Mouse (Mus musculus): Measurements from ENCODE around the gene Arl6ip5. TPM values are rescaled to one million over a fixed set of nuclear protein-coding genes. Genes with fewer than 3 reads are reported as not detected.

The Arl6ip5 gene
- polyA plus RNA-seq, 1 experiment from 2014 or later: 74.3 TPM

DNA sequence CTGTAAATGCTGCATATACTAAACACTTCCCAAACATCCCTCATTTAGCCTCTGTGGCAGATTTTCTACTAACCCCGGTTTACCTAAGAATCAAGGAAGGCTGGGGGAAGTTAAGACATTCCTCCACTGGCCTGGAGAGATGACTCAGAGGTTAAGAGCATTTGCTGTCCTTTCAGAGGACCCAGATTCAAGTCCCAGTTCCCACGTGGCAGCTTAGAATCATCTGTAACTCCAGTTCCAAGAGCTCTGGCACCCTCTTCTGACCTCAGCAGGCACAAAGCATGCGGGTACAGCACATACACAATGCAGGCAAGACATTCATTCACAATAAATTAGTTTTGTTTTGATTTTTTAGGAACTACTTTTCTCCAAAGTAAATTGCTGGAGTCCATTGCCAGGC is 1.3 kb upstream of the Arl6ip5 start:
- no peak for ATAC-seq (ENCODE audit: low FRiP score)
- no peak overlapping the region for H3K9ac ChIP-seq
- no peaks in the 10 kb centered on the region for H3K36me3 ChIP-seq
- no peaks in the 10 kb centered on the region for H3K9me3 ChIP-seq (replicated peaks)
- H3K27ac ChIP-seq: no peak overlapping the region
- no peaks in the 10 kb centered on the region for H3K27me3 ChIP-seq
- H3K4me1 ChIP-seq: peaks cover 20% of the 10 kb centered on the region
- no peak overlapping the region for H3K4me2 ChIP-seq (replicated peaks)
- 51% methylated on average over 3 of the region's 3 CpGs for WGBS
- H3K4me3 ChIP-seq: no peak overlapping the region

DNA sequence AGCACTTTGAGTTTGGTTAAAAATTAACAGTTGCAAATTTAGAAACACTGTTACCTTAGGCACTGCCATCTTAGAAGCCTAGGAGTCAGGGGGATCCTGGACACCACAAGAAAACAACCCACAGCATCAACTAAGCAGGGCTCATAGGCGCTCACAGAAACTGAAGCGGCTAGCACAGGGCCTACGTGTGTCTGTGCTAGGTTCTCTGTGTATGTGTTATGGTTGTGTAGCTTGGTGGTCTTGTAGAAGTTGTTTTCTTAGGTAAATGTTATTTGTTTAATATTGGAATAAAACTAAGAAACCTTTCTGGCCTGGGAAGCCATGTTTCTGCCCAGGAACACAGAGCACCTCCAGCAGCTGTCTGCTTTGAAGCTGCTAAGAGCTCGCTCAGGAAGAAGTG is 738 bp upstream of the Arl6ip5 start:
- Histone ChIP-seq H3K4me3 (no peak overlapping the region), H3K36me3 (peaks cover 4% of the 10 kb centered on the region; the same call in 1 of the 2 replicates), H3K4me2 (replicated peaks) (no peak overlapping the region), H3K9ac (no peak overlapping the region), H3K27ac (no peak overlapping the region), H3K27me3 (no peaks in the 10 kb centered on the region), H3K9me3 (replicated peaks) (no peaks in the 10 kb centered on the region), H3K4me1 (peaks cover 15% of the 10 kb centered on the region)
- no peak for ATAC-seq (ENCODE audit: low FRiP score)
- 83% methylated on average over 4 of the region's 4 CpGs for WGBS

DNA sequence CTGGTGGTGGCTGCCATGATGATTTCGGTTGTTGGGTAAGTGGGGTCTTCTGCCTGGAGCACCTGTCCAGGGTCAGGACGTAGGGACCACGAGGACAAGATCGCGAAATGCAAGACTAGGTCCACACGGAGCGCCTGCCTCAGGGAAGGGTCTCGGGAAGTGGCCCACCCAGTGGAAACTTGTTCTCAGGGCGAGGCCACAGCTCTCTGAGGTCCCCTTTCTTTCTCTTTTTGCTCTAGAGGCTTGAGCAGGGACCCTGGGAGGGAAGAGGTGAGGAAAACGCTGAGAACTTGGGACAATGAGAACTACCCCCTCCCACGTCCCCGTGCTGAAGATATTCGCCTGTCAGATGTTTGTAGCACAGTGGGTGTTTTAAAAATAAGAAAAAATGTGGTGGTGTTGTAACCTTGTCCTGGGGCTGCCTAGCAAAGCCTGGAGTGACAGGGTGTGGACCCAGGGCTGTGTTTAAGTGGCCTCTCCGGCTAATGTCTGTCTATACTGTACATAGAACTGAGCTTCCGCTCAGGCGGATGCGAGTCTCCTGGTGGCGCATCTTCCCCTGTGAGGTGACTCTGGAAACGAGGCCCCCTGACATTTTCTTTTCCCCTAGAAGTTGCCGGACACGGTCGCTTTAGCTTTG is 593 bp downstream of the Arl6ip5 start:
- WGBS: 3% methylated on average over 22 of the region's 22 CpGs
- peak overlapping the region; percentile 79 for H3K9ac ChIP-seq

DNA sequence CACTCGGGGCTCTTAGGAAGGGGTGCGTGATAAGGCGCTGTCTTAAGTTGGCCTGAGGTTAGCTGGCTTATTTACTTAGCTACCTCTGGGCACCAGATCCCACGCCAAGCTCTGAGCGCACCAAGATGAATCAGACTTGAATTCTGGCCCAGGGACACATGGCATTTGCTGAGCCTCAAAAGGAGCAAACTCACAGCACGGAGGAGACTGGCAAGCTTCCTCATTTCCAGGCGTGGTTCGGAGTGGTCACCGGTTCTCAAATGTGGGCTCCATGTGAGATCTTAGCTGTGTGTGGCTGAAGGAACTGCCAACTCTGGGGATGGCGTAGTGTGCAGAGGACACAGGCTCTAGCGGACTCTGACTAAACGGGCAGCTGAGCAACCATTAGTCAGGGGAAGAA is 1.5 kb downstream of the Arl6ip5 start:
- no peak for ATAC-seq (ENCODE audit: low FRiP score)
- Histone ChIP-seq H3K9me3 (replicated peaks) (0 out of 2 replicates have a peak, but pooled peaks cover 3% of the 10 kb centered on the region), H3K4me2 (replicated peaks) (peak overlapping the region; percentile 80), H3K27me3 (no peaks in the 10 kb centered on the region), H3K4me3 (peak overlapping the region; percentile 69), H3K9ac (peak overlapping the region; percentile 36; the same call in 1 of the 2 replicates), H3K36me3 (peaks cover 9% of the 10 kb centered on the region; the same call in 1 of the 2 replicates), H3K27ac (no peak overlapping the region), H3K4me1 (peaks cover 15% of the 10 kb centered on the region)
- 75% methylated on average over 12 of the region's 12 CpGs for WGBS

More for the DNA sequence above, 593 bp downstream of the Arl6ip5 start:
- no peaks in the 10 kb centered on the region for H3K27me3 ChIP-seq
- peak; percentile 68 for ATAC-seq (ENCODE audit: low FRiP score)
- peak overlapping the region; percentile 80 for H3K4me2 ChIP-seq (replicated peaks)
- H3K4me1 ChIP-seq: peaks cover 15% of the 10 kb centered on the region
- H3K9me3 ChIP-seq (replicated peaks): 0 out of 2 replicates have a peak, but pooled peaks cover 3% of the 10 kb centered on the region
- peak overlapping the region; percentile 69 for H3K4me3 ChIP-seq
- peaks cover 9% of the 10 kb centered on the region; the same call in 1 of the 2 replicates for H3K36me3 ChIP-seq
- peak overlapping the region; percentile 60; the same call in 1 of the 2 replicates for H3K27ac ChIP-seq

DNA sequence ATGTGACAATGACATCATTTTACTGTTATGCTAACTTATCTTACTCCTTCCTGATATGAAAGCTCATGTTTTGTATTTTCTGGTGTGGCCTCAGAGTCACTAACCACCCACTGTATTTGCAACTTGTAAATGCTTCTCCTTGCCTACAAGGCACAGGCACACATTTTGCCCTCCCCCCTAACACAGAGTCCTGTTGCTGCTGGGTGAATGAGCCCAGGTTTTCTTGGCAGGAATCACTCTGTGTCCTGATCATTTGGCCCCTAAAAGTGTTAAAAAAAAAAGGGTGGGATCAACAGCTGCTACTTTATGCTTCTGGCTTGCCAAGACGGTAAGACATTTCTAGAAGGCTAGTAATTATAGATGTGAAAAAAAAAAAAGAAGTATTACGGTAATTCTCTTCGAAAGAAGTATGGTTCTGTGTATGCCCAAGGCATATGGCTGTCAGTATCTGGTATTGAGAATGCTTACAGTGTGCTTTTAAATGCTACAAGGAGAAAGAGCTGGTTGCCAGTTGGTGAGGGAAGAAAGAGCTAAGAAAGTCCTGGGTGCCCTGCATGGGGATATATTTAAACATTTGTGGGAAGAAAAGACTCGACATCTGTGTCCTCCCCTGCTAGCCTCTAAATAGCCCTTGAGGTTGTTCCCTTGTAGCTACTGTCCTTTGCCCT is 5.8 kb downstream of the Arl6ip5 start:
- H3K4me2 ChIP-seq (replicated peaks): no peak overlapping the region
- H3K27me3 ChIP-seq: no peaks in the 10 kb centered on the region
- H3K27ac ChIP-seq: no peak overlapping the region
- H3K9me3 ChIP-seq (replicated peaks): 0 out of 2 replicates have a peak, but pooled peaks cover 3% of the 10 kb centered on the region
- peaks cover 14% of the 10 kb centered on the region for H3K4me1 ChIP-seq
- no peak overlapping the region for H3K4me3 ChIP-seq
- ATAC-seq (ENCODE audit: low FRiP score): no peak
- no peak overlapping the region for H3K9ac ChIP-seq
- H3K36me3 ChIP-seq: peaks cover 9% of the 10 kb centered on the region; the same call in 1 of the 2 replicates
- WGBS: 83% methylated on average over 4 of the region's 4 CpGs

DNA sequence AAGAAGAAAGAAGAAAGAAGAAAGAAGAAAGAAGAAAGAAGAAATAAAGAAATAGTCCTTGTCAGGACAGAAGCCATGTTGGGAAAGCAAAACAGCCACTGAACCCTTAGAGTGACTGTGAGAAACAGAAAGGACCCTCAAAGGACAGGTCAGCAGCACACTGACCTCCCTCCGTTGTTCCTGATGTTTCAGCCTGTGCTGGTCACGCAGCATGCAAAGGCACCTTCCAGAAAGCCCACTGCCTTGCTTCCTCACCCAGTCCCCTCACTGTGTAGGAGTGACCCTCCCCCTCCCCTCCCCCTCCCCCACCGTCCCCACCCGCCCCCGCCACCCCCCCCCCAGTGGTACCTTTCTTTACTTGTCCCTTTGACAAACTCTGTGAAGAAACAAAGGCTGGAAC is 10.2 kb downstream of the Arl6ip5 start:
- WGBS: 61% methylated on average over 3 of the region's 5 CpGs
- Histone ChIP-seq H3K4me3 (no peak overlapping the region), H3K4me2 (replicated peaks) (no peak overlapping the region), H3K27ac (no peak overlapping the region), H3K9me3 (replicated peaks) (no peaks in the 10 kb centered on the region), H3K4me1 (peaks cover 7% of the 10 kb centered on the region), H3K36me3 (no peaks in the 10 kb centered on the region), H3K27me3 (no peaks in the 10 kb centered on the region), H3K9ac (no peak overlapping the region)
- ATAC-seq (ENCODE audit: low FRiP score): no peak

DNA sequence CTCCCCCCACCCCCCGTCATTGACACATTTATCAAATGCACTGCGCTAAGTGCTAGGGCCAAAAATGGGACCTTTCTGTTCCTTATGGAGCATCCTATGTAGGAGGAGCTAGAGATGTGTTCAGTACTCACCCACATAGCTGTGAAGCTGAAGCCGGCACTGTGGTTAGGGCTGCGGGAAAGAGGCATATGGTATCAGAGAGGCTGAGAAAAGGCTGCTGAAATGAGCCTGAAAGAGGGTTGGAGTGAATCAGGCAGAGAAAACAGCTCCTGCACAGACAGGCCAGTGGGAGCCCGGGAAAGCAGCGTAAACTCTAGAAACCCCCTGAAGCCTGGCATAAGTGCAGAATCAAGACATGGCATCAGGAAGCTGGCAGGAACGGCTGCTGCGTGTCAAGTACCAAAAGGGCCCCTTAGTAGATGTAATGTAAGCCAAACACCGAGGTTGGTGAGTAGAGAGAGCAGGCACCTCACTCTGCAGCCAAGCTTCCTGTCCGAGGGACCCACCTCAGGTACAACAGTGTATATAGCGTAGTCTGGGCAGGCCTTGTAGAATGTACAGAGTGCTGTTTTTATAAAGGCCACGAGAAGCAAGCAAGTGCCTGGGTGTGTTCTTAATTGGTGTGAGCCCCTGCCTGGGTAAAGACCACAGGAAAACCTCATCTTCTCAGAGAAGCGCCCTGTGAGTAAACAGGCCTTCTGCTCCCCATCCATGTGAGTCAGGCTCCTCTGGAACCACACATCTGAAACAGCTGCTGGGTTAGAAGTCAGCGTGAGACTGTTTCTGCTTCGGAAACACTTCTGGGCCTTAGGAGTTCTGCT is 10.9 kb downstream of the Arl6ip5 start:
- Histone ChIP-seq H3K9me3 (replicated peaks) (no peaks in the 10 kb centered on the region), H3K27me3 (no peaks in the 10 kb centered on the region), H3K9ac (no peak overlapping the region), H3K4me2 (replicated peaks) (no peak overlapping the region), H3K4me3 (no peak overlapping the region), H3K4me1 (peaks cover 13% of the 10 kb centered on the region), H3K27ac (no peak overlapping the region), H3K36me3 (no peaks in the 10 kb centered on the region)
- no peak for ATAC-seq (ENCODE audit: low FRiP score)
- 75% methylated on average over 15 of the region's 15 CpGs for WGBS

DNA sequence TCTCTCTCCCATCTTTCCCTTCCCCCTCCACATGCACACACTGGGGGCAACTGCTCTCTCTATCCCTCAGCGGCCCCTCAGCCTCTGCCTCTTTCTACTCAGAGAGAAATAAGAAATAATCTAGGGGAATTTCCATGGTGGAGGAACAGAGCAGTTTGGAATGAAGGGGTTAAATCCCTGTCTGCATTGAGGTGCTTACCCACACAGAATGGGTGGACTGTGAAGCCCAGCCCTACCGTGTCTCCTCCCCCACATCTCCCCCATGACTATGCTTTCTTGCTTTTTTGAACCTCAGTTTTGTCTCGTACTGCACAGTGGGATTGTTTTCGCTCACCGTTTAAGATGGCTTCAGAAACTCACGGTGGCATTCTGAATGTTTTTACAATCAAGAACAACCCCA is 11.8 kb downstream of the Arl6ip5 start:
- H3K4me2 ChIP-seq (replicated peaks): no peak overlapping the region
- no peak for ATAC-seq (ENCODE audit: low FRiP score)
- H3K9me3 ChIP-seq (replicated peaks): no peaks in the 10 kb centered on the region
- WGBS: 54% methylated on average over 6 of the region's 6 CpGs
- H3K9ac ChIP-seq: no peak overlapping the region
- peaks cover 3% of the 10 kb centered on the region; the same call in 1 of the 2 replicates for H3K36me3 ChIP-seq
- H3K27ac ChIP-seq: no peak overlapping the region
- H3K4me1 ChIP-seq: peaks cover 13% of the 10 kb centered on the region
- H3K27me3 ChIP-seq: no peaks in the 10 kb centered on the region
- H3K4me3 ChIP-seq: no peak overlapping the region

DNA sequence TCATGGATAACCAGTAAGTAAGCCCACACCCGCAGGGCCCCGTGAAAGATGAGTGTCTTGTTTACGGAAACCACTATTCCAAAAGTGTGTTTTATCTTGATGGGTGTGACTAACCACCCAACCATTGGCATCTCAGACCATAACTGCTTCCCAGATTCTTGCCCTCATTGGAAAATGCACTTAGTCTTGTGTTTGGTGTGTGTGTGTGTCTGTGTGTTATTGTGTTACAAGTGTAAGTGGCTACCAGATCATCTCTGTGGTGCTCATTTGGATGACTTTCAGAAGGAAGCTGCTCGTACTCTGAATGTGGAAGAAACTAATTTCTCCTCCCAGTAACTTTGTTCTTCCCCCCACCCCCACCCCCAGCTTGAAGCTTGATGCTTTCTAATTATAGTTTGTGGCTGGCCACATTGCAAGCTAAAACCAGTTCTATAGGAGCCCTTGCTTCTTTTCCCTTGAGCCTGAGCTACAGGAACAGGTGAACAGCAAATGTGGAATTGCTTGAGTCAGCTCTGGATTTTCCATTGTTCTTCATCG is 12.5 kb downstream of the Arl6ip5 start:
- Histone ChIP-seq H3K4me3 (no peak overlapping the region), H3K9ac (no peak overlapping the region), H3K36me3 (peaks cover 3% of the 10 kb centered on the region; the same call in 1 of the 2 replicates), H3K9me3 (replicated peaks) (no peaks in the 10 kb centered on the region), H3K27me3 (no peaks in the 10 kb centered on the region), H3K4me1 (peaks cover 13% of the 10 kb centered on the region), H3K4me2 (replicated peaks) (no peak overlapping the region), H3K27ac (no peak overlapping the region)
- WGBS: 69% methylated on average over 5 of the region's 5 CpGs
- no peak for ATAC-seq (ENCODE audit: low FRiP score)

DNA sequence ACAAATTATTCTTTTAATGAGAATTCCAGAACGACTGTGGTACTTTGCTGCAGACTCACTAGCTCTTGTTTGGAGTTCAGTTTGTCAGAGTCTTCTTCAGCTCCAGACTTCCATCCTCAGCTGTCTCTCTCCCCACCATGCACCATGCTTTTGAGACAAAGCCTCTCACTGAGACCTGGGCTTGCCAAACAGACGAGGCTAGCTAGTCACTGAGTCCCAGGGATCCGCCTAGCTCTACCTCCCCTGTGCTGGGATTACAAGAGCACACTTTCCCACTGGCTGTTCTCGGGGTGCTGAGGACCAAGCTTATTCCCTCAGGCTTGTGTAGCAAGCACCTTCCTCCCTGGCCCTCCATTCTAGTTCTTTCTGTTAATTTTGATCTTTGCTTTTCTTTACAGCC is 13.1 kb downstream of the Arl6ip5 start:
- 72% methylated on average over 4 of the region's 4 CpGs for WGBS
- Histone ChIP-seq H3K27me3 (no peaks in the 10 kb centered on the region), H3K4me3 (no peak overlapping the region), H3K9me3 (replicated peaks) (no peaks in the 10 kb centered on the region), H3K36me3 (peaks cover 3% of the 10 kb centered on the region; the same call in 1 of the 2 replicates), H3K4me2 (replicated peaks) (no peak overlapping the region), H3K4me1 (peaks cover 13% of the 10 kb centered on the region), H3K9ac (no peak overlapping the region), H3K27ac (no peak overlapping the region)
- ATAC-seq (ENCODE audit: low FRiP score): no peak

DNA sequence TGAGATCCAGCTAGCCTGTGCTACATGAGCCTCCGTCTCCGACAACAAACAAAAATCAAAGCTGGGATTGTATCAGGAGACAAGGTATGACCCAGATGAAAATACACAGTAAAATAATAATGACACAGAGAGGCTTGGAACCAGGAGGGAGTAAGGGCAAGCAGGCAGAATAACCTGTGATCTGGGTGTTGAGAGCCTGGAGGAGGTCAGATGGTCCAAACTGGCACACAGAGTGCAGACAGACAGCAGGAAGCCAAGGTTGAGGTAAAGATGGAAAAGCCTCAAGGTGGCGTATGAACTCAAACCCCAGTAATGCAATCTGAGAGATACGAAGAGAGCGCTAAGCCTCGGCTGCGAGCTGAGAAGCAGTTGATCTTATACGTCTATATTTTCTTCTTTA is 14.0 kb downstream of the Arl6ip5 start:
- peaks cover 4% of the 10 kb centered on the region; the same call in 1 of the 2 replicates for H3K36me3 ChIP-seq
- H3K9me3 ChIP-seq (replicated peaks): no peaks in the 10 kb centered on the region
- no peak for ATAC-seq (ENCODE audit: low FRiP score)
- H3K9ac ChIP-seq: no peak overlapping the region
- 91% methylated on average over 8 of the region's 8 CpGs for WGBS
- H3K4me2 ChIP-seq (replicated peaks): no peak overlapping the region
- no peak overlapping the region for H3K27ac ChIP-seq
- H3K4me1 ChIP-seq: peaks cover 13% of the 10 kb centered on the region
- no peak overlapping the region for H3K4me3 ChIP-seq
- no peaks in the 10 kb centered on the region for H3K27me3 ChIP-seq

DNA sequence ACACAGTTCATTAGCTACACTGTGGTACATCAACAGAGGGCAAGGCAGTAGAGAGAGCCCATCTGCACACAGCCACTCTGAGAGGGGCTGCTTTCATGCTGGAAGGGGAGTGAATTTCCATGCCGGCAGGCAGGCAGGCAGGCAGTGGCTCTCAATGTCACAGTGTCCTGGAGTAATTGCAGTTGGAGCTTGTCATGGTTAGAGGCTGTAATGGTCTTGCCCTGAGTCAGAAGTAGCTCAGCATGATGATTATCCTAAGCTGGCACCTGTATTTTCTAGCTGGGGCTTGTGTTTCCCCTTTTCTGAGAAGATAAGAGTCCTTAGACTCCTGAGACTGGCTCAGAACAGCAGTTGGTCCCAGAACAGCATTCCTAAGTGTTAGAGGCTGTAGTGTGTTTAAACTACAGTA is 15.6 kb downstream of the Arl6ip5 start:
- H3K27ac ChIP-seq: peak overlapping the region; percentile 36; the same call in 1 of the 2 replicates

More for the DNA sequence above, 15.6 kb downstream of the Arl6ip5 start:
- Histone ChIP-seq H3K9me3 (replicated peaks) (no peaks in the 10 kb centered on the region), H3K4me1 (peaks cover 13% of the 10 kb centered on the region), H3K9ac (no peak overlapping the region), H3K4me3 (no peak overlapping the region), H3K27me3 (no peaks in the 10 kb centered on the region), H3K4me2 (replicated peaks) (no peak overlapping the region), H3K36me3 (peaks cover 16% of the 10 kb centered on the region)
- ATAC-seq (ENCODE audit: low FRiP score): peak; percentile 40; the same call in 1 of the 2 replicates
- 50% methylated on average over 1 of the region's 1 CpGs for WGBS
